Mouse (Mus musculus): ENCODE measurements around the gene Ralgapb. TPM values are rescaled to one million over a fixed set of nuclear protein-coding genes. Genes with fewer than 3 reads are reported as not detected.
"Not testable (repeated sequence)": the region's sequence is repeated elsewhere in the genome, so short reads cannot be mapped to it uniquely, and the experiment has no call there.

Ralgapb gene
- polyA plus RNA-seq, 1 experiment, result 49.5 TPM

DNA sequence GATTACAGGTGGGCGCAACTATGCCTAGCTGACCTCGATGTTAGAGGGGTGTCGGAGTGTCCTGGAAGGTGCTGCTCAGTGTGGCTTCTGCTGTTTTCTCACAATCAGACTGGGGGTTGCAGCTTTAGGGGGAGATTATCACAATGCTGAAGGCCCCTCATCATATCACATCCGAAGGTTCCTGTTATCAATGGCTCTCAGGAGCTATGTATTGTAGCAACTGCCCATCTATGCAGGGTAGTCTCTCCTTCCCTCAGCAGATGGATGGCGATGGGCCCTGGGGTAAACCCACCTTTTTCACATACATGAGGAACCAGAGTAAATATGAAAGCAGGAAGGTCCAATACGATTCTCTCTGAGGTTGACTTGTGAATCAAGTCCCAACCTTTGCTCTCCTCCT, 13.3 kb upstream of the Ralgapb start:
- no peak overlapping the region for H3K27ac ChIP-seq (ENCODE audit: insufficient read depth, low read length)
- H3K4me3 ChIP-seq (ENCODE audit: insufficient read depth, low read length), result no peak overlapping the region
- H3K4me1 ChIP-seq (ENCODE audit: control insufficient read depth, insufficient read depth, low read length), result no peaks in the 10 kb centered on the region
- TF ChIP-seq CTCF (IDR thresholded peaks at IDR 0.05; ENCODE audit: borderline replicate concordance, insufficient read depth, low read length) (no peak), POLR2A (IDR thresholded peaks at IDR 0.05; ENCODE audit: low read depth, low read length) (no peak)

- not testable (repeated sequence) for H3K4me1 ChIP-seq (ENCODE audit: control insufficient read depth, insufficient read depth, low read length); H3K27ac ChIP-seq (ENCODE audit: insufficient read depth, low read length); H3K4me3 ChIP-seq (ENCODE audit: insufficient read depth, low read length)
These were observed 12.5 kb upstream of the Ralgapb start for GRCm38 (mm10) chr2:158397140-158397539.

GRCm38 (mm10) chr2:158402915-158403314, 6.7 kb upstream of the Ralgapb start:
- H3K4me3 ChIP-seq (ENCODE audit: insufficient read depth, low read length), result no peak overlapping the region
- no peaks in the 10 kb centered on the region for H3K4me1 ChIP-seq (ENCODE audit: control insufficient read depth, insufficient read depth, low read length)
- no peak overlapping the region for H3K27ac ChIP-seq (ENCODE audit: insufficient read depth, low read length)
- TF ChIP-seq CTCF (IDR thresholded peaks at IDR 0.05; ENCODE audit: borderline replicate concordance, insufficient read depth, low read length) (no peak), POLR2A (IDR thresholded peaks at IDR 0.05; ENCODE audit: low read depth, low read length) (no peak)

GRCm38 (mm10) chr2:158408997-158409594, 552 bp upstream of the Ralgapb start:
- TF ChIP-seq CTCF (IDR thresholded peaks at IDR 0.05; ENCODE audit: borderline replicate concordance, insufficient read depth, low read length), result no peak
- TF ChIP-seq POLR2A (IDR thresholded peaks at IDR 0.05; ENCODE audit: low read depth, low read length), result no peak
- 0 out of 2 replicates have a peak overlapping the region, but pooled peaks have one; percentile 14 for H3K4me3 ChIP-seq (ENCODE audit: insufficient read depth, low read length)
- H3K27ac ChIP-seq (ENCODE audit: insufficient read depth, low read length), result no peak overlapping the region
- 0 out of 2 replicates have a peak, but pooled peaks cover 4% of the 10 kb centered on the region for H3K4me1 ChIP-seq (ENCODE audit: control insufficient read depth, insufficient read depth, low read length)

DNA sequence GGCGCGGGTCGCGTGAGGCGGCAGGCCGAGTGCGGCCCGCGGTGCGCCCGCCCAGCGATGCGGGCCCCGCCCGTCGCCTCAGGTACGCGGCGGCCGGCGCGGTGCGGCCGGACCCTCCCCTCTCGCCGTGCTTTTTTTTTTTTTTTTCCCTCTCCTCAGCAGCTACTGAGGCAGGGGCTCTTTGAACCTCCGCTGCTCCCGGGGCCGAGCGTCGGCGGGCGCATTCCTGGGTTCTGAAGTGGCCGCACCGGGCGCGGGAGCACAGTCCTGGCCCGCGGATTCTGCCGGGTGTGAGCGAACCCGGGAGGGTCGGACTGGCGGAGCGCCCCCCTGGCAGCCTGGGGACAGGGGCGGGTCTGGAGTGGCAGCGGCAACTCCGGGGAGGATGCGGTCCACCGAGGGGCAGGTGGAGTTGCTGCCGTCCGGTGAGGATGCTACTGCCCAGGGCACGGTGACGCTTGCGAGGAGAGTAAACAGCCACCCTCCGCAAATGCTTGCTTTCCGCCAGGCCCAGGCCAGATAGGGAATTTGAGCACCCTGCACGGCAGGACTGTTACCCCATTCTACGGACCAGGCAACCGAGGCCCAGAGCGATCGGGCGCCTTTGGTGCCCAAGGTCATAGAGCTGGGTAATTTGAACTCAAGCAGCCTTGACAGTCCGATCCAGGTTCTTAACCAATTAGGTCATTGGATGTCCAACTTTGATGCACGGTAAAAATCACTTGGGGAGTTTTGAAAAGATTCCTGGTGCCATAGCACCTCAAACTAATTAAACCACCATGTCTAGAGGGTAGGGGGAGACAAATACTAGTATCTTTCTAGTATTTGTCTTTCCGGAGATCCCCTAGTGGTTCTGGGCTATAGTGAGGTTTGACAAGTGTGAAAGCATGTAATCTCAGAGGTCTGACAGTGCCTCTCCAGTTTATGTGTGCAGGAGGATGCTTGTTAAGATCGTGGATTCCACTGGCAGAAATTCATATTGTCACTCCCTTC, 670 bp downstream of the Ralgapb start:
- Histone ChIP-seq H3K4me1 (ENCODE audit: control insufficient read depth, insufficient read depth, low read length) (0 out of 2 replicates have a peak, but pooled peaks cover 4% of the 10 kb centered on the region), H3K4me3 (ENCODE audit: insufficient read depth, low read length) (peak overlapping the region; percentile 80), H3K27ac (ENCODE audit: insufficient read depth, low read length) (peak overlapping the region; percentile 27; the same call in 1 of the 2 replicates)
- TF ChIP-seq CTCF (IDR thresholded peaks at IDR 0.05; ENCODE audit: borderline replicate concordance, insufficient read depth, low read length) (no peak), POLR2A (IDR thresholded peaks at IDR 0.05; ENCODE audit: low read depth, low read length) (no peak)

DNA sequence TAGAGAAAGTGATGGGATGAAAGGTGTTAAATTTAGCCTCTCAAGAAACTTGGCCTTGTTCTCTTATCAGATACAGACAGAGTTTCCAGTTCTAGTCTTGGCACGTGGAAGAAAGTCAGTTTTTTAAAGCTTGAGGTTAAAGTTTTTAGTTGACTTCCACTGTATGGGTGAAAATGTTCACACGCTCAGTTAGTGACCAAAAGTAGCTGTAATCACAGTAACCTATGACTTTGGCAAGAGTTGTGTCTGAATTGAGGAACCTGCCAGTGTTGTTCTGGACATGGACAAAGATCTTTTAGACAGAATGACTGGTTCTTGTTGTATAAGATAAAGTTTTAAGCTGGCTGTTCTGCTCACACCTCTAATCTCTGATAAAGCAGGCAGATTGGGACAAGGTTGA, 3.6 kb downstream of the Ralgapb start:
- TF ChIP-seq CTCF (IDR thresholded peaks at IDR 0.05; ENCODE audit: borderline replicate concordance, insufficient read depth, low read length) (no peak), POLR2A (IDR thresholded peaks at IDR 0.05; ENCODE audit: low read depth, low read length) (no peak)
- H3K4me1 ChIP-seq (ENCODE audit: control insufficient read depth, insufficient read depth, low read length), result peaks cover 6% of the 10 kb centered on the region
- no peak overlapping the region for H3K27ac ChIP-seq (ENCODE audit: insufficient read depth, low read length)
- H3K4me3 ChIP-seq (ENCODE audit: insufficient read depth, low read length), result no peak overlapping the region

- Histone ChIP-seq H3K27ac (ENCODE audit: insufficient read depth, low read length) (no peak overlapping the region), H3K4me3 (ENCODE audit: insufficient read depth, low read length) (no peak overlapping the region), H3K4me1 (ENCODE audit: control insufficient read depth, insufficient read depth, low read length) (peaks cover 6% of the 10 kb centered on the region)
- no peak for TF ChIP-seq CTCF (IDR thresholded peaks at IDR 0.05; ENCODE audit: borderline replicate concordance, insufficient read depth, low read length)
- no peak for TF ChIP-seq POLR2A (IDR thresholded peaks at IDR 0.05; ENCODE audit: low read depth, low read length)
These were observed 6.2 kb downstream of the Ralgapb start for GRCm38 (mm10) chr2:158415826-158416225.

GRCm38 (mm10) chr2:158418663-158419062, 9.0 kb downstream of the Ralgapb start:
- Histone ChIP-seq H3K4me3 (ENCODE audit: insufficient read depth, low read length) (no peak overlapping the region), H3K27ac (ENCODE audit: insufficient read depth, low read length) (no peak overlapping the region), H3K4me1 (ENCODE audit: control insufficient read depth, insufficient read depth, low read length) (peaks cover 2% of the 10 kb centered on the region)
- no peak for TF ChIP-seq POLR2A (IDR thresholded peaks at IDR 0.05; ENCODE audit: low read depth, low read length)
- TF ChIP-seq CTCF (IDR thresholded peaks at IDR 0.05; ENCODE audit: borderline replicate concordance, insufficient read depth, low read length), result no peak

- TF ChIP-seq POLR2A (IDR thresholded peaks at IDR 0.05; ENCODE audit: low read depth, low read length), result no peak
- no peak for TF ChIP-seq CTCF (IDR thresholded peaks at IDR 0.05; ENCODE audit: borderline replicate concordance, insufficient read depth, low read length)
- Histone ChIP-seq H3K4me3 (ENCODE audit: insufficient read depth, low read length) (no peak overlapping the region), H3K4me1 (ENCODE audit: control insufficient read depth, insufficient read depth, low read length) (0 out of 2 replicates have a peak, but pooled peaks cover 3% of the 10 kb centered on the region), H3K27ac (ENCODE audit: insufficient read depth, low read length) (peak overlapping the region; percentile 58; the same call in 1 of the 2 replicates)
These were observed 36.2 kb downstream of the Ralgapb start for GRCm38 (mm10) chr2:158445814-158446213.

GRCm38 (mm10) chr2:158449845-158450244, 40.2 kb downstream of the Ralgapb start:
- Histone ChIP-seq H3K4me1 (ENCODE audit: control insufficient read depth, insufficient read depth, low read length) (0 out of 2 replicates have a peak, but pooled peaks cover 3% of the 10 kb centered on the region), H3K27ac (ENCODE audit: insufficient read depth, low read length) (no peak overlapping the region), H3K4me3 (ENCODE audit: insufficient read depth, low read length) (no peak overlapping the region)
- TF ChIP-seq CTCF (IDR thresholded peaks at IDR 0.05; ENCODE audit: borderline replicate concordance, insufficient read depth, low read length), result no peak
- TF ChIP-seq POLR2A (IDR thresholded peaks at IDR 0.05; ENCODE audit: low read depth, low read length), result no peak
